Mouse (Mus musculus): ENCODE results near the gene Tmprss9.
A peak's percentile ranks its signal among the peaks of the same experiment; 100 is the strongest.
"Not testable (repeated sequence)": the region's sequence is repeated elsewhere in the genome, so short reads cannot be mapped to it uniquely, and the experiment has no call there.

Tmprss9 gene

DNA sequence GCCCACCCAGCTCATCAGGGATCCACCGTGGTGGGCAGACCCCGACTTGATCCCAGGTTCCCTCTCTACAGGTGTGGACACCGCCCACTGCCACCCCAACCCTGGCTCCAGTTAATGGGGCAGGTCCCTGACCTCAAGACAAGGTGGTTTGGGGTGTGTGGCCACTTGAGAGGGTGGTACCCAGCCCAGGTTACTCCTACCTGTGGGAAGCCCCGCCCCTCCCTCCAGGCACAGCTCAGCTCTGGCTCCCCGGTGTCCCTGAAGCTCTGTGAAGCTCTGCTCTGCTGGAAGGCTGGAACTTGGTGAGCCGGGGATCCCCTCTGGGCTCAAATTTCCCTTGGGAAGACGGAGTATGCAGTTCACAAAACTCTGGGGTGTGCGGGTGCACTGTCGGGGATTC lies at the start of gene Tmprss9:
TSS of gene Tmprss9 (plus strand) at position 268 of the 400 bp plus-strand sequence.
- no peak for DNase-seq (ENCODE audit: low spot score)

DNA sequence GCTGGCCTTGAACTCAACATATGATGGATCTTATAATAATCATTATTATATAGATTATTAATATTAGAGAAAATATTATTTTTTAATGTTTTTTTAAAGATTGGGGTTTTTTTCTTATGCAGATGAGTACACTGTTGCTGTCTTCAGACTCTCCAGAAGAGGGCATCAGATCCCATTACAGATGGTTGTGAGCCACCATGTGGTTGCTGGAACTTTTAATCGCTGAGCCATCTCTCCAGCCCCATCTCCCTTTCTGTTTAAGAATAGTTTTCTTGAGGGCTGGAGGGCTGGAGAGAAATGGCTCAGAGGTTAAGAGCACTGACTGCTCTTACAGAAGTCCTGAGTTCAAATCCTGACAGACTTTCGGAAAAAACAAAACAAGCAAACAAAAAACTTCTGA lies 49.7 kb upstream of the Tmprss9 start:
- no peak for DNase-seq (ENCODE audit: low spot score)

DNA sequence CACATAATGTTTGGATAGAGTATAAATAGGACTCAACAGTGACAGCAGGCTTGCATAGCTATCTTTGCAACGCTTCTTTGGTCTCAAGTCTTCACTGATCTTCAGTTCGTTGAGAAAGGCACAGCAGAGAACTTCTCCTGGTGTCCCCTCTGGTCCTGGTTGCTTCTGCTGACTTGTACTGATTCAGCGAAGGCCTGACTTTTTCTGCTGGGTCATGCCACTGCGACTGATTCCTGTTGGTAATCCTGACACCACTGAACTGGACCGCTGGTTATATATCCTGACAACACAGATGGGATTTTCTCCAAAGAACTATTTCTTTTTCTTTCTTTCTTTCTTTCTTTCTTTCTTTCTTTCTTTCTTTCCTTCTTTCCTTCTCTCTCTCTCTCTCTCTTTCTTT lies 49.1 kb upstream of the Tmprss9 start:
- no peak for DNase-seq (ENCODE audit: low spot score)

DNA sequence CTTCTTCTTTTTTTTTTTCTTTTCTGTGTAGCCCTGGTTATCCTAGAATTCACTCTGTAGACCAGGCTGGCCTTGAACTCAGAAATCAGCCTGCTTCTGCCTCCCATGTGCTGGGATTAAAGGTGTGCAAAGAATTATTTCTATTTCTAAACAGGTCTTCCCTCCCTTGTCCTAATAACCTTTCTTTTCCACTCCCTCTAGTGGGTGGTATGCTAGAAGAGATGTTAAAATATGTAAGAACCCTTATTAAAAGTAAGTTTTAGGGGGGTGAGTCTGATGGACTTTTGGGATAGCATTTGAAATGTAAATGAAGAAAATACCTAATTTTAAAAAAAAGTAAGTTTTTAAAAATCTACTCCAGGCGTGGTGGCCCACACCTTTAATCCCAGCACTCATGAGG lies 48.3 kb upstream of the Tmprss9 start:
- DNase-seq (ENCODE audit: low spot score), result no peak

DNA sequence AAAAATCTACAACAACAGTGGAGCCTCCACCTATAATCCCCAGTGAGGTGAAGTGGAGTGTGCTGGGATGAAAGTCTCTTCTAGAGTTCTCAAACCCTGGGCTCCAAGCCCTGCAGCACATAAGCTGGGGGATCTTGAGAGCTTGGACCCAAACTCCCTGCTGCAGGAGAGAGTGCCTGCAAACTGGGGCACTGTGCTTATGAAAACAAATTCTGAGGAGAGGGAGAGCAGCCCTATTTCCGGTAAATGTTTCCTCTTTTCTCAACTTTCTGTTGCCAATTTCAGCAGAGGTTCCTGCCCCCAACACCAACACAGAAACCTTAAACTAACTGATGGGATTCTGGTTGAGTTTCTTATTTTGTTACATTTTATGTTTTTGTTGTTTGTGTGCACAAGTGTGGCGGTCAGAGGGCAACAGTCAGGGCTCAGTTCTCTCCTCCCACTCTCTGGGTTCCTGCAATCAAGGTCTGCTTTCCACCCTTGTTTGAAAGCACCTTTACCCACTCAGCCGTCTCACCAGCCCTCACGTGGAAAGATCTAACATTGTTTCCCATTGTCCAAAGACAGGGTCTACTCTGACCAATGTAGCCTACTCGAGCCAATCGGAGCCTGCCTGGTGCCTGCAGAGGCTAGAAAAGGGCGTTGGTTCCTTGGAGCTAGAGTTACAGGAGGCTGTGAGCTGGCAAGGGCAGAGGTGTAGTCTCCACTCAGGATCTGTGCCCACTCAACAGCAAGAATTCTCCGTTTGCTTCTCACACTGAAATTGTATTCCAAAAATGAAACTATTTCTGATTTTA lies 47.6 kb upstream of the Tmprss9 start:
- DNase-seq (ENCODE audit: low spot score), result no peak

DNA sequence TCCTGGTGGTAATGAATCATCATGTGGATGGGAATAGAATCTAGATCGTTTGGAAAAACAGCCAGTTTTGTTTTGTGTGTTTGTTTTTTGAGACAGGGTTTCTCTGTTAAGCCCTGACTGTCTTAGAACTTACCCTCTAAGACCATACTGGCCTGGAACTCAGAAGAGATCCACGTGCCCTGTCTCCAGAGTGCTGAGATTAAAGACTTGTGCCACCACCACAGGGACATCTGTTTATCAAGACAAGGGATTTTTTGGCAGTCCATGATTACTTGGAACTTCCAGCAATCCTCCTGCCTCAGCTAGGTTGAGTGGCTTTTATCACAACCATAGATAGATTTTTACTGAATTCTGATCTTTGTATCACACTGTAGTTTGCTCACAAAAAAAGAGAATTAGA lies 46.8 kb upstream of the Tmprss9 start:
- DNase-seq (ENCODE audit: low spot score), result no peak

DNA sequence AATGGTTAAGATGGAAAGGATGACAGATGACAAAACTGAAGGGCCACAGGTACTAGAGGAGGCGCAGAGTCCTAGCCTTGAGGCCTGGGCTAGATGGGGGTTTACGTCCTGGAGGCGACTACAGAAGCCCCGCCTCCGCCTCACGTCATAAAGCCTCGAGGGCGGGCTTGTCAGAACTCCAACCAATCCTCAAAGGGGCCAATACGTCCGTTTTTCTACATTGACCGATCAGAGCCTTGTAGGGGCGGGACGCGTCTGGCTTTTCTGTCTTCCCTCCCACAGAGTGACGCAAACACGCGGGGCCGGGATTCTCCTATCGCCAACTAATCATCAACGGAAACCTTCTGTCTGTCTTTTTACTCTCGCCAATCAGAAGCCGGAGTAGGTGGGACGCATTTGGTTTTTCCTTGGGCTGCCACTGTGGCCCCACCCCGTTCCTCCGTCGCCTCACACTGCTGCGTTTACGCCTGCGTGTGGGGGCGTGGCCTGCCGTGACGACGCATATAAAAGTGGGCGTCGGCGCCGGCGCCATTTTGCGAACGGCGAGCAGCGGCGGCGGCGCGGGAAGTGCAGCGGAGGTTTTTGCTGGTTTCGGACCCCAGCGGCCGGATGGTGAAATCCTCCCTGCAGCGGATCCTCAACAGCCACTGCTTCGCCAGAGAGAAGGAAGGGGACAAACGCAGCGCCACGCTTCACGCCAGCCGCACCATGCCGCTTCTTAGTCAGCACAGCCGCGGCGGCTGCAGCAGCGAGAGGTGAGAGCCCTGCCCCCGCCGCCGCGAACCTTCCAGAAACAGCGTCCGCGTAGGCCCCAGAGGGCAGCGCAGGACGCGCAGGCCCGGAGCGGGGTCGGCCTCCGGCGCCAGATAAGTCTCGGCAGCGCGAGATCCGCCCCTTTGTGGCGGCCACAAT lies 45.2 kb upstream of the Tmprss9 start, which contains the start of gene Oaz1:
TSS of gene Oaz1 (plus strand) at position 506 of the 912 bp plus-strand sequence.
- DNase-seq (ENCODE audit: low spot score), result peak; percentile 99

DNA sequence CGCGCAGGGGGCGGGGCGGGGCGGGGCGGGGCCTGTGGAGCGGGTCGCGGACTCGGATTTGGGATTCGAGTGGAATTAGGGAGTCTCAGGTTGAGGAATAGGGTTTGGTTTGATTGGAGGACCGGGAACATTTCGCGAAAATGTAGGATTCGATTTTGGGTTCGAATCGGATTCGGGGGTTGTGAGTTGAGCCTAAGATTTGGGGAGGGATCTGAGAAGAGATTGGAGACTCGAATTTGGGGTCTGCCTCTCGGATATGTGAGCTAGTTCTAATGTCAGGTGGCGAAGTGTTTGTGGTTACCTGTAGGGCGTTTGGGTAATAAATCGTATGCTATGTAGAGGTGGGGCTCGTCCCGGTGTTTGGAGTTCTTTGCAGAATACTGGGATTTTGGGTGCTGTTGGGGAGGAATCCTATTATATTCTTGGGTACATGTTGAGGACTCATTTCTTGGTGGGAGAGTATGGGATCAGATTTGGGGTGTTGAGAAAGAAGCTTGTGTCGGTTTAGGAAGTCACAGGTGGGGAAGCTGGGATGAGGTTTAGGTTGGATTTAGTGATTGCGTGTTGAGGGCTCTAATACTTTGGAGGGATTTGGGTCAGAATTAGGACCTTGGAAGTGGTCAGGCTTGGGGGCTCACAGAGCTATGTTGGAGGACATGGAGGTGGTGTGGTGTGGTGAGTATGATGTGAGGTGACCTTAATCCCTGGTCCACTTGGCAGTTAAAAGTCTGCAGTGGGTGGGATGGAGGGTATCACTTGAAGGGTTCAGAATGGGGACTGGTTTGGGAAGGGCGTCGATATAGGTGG lies 44.4 kb upstream of the Tmprss9 start:
- DNase-seq (ENCODE audit: low spot score), result no peak

DNA sequence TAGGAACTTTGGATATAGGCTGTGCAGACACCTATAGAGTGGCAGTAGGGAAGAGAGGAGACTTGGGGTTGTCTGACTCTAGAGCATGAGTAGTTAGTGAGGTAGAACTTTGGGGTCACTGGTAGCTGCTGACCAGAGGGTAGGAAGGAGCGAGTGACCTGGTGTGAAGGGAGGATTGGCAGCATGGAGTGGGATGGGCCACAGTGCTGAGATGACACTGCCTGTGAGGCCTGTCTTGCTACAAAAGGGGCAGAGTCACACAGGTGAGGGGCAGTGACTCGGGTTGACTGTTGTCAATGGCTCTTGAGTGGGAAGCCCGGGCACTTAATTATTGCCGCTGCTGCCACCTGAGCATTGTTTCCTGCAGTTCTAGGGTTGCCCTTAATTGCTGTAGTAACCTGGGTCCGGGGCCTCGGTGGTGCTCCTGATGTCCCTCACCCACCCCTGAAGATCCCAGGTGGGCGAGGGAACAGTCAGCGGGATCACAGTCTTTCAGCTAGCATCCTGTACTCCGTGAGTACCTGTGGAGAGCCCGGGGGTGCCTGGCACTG lies 43.7 kb upstream of the Tmprss9 start:
- DNase-seq (ENCODE audit: low spot score), result no peak

DNA sequence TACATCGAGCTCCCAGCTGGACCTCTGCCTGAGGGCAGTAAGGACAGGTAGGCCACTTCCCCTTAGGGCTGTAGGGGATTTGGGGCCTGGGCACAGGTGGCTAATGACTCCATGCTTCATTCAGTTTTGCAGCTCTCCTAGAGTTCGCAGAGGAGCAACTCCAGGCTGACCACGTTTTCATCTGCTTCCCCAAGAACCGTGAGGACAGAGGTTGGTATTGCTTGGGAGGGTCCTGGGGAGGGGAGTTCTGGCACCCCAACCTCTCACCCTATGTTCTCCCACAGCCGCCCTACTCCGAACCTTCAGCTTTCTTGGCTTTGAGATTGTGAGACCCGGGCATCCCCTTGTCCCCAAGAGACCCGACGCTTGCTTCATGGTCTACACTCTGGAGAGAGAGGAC lies 43.1 kb upstream of the Tmprss9 start:
- not testable (repeated sequence) for DNase-seq (ENCODE audit: low spot score)

DNA sequence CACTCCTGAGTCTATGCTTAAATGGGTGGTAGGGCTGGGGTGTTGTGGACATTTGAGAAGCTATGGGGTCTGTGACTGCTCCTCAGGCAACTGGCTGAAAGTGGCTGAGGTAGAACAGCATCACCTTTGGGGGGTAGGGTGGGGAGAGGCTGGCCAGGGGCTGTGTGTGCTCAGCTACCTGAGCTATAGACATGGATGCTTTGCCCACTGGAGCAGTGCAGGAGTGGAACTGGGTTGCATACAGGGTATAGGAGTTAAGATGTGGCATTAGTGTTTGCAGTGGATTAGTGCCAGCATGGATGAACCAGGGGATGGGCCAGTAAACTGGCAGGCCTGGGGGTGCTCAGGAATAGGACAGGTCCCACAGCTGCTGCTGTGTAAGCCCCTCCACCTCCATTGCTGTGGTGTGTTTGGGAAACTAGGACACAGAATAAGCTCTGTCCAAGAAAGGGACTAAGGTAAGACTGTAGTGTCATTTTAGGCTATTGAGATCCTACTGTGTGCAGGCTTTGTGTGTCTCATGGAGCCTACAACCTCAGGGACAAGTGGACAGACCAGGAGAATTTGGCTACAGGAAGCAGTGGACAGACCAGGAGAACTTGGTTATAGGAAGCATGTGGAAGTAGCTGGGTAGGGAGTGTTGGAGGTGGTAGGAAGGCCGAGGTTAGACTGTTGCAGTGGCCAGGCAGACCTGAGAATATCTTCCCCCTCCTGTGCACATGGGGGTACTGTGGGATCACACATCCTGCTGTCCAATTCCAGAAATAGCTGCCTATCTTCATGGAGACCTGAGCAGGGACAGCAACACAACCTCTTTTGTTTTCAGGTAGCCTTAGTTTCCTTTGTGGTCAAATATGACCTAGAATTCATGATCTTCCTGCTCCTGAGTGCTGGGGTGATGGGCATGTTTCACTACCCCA lies 42.0 kb upstream of the Tmprss9 start:
- no peak for DNase-seq (ENCODE audit: low spot score)

DNA sequence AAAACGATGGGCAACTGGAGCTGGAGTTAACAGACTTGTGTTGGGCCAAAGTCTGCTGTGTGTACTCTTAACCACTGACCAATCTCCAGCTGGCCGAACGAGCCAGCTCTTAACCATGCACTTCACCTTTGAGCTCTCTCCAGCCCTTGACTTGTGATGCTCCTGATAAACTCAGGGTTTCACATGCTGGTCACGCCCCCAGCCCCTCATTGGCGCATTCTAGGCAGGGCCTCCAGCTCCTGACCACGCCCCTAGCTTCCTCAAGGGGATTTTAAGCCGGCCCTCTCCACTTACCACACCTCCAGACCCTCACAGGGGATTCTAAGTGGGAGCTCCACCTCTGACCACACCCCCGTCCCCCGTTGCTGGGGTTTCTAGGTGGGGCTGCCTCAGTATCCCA lies 40.5 kb upstream of the Tmprss9 start:
- peak; percentile 31 for DNase-seq (ENCODE audit: low spot score)

DNA sequence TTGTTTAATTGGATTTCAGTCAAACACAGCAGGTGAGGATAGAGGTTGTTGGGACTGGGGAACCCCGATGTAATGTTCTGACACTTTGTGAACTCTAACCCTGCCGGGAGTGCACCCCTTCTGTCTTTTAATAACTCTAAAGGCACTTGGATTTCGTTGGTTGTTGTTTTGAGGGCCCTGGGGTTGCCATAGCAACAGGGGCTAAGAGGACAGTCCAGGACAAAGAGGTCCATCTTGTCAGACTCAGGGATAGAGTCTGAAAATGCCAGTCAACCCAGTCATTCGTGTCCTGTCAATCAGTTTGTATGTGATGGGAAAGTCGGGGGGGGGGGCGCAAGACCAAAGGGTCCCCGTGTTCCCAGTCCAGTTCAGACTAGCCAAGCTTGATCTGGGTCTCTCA lies 38.8 kb upstream of the Tmprss9 start:
- DNase-seq (ENCODE audit: low spot score), result no peak

DNA sequence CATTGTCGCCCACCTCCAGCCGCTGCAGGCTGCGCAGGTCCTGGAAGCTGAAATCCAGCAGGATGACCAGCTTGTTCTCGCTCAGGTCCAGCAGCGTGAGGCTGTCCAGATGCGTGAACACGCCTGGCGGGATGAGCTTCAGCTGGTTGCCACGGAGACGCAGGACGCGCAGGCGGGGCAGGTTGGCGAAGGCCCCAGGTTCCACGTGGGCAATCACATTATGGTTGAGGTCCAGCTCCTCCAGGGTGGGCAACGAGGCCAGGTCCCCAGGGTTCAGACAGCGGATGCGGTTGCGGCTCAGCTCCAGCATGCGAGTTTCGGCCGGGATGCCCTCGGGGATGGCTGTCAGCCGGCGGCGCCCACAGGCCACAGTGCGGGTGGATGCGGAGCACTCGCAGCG lies 36.0 kb upstream of the Tmprss9 start:
- no peak for DNase-seq (ENCODE audit: low spot score)

DNA sequence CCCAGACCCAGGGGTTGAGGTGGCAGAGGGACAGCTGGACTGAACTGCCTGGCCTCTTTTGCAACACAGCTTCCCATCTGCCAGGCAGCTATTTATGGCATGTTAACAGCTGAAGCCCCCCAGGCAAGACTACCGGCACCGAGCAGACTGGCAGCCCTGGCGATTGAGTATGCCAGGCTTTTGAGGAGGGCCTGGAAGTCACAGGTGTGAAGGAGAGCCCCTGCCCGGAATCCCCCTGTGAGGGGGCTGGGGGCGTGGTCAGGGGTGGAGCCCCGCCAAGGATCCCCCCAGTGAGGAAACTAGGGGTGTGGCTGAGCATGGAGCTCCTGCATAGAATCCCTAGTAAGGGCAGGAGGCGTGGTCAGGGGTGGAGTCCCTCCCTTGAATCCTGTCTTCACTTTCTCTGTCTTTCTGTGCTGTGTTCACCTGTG lies 34.7 kb upstream of the Tmprss9 start:
- DNase-seq (ENCODE audit: low spot score), result no peak

DNA sequence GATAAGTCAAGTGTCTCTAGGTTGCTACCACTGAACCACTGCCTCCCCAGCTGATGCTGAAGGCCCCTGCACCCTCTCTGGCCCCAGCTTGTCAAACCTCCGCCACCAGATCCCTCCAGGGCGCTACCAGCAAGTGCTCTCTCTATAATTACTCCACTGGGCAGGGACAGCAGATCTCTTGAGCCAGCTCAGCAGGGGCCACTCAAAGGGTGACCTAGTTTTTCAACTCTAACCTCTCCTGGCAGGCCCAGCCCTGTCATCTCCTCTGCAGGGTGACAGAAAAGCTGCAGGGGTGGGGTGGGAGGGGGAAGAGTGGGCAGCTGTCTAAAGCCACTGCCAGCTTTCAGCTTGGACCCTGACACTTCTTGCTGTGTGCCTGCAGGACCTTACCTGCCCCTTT lies 33.8 kb upstream of the Tmprss9 start:
- DNase-seq (ENCODE audit: low spot score), result no peak

DNA sequence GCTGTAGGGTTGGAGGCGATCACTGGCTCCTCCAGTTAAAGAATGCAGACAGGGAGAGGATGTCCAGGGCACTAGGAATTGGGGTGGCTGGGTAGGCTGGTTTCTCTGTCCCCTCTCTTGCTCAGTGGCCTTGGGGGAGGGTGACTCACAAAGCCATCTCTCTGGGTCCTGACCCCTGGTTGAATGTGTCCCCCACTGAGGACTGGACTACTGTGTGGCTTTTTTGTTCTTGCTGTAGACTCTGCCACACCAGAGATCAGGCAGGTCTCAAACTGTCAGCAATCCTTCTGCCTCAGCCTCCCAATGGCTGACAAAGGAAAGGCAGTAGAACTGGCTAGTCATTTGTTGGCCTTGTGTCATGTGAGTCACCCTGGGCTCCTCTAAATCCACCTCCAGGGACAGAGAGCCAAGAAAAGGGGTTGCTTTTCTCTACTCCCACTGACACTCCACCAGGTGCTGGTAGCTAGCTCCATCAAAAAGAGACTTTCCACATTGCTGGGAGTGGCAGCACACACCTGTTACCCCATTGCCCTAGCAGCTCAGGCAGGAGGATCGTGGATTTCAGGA lies 33.2 kb upstream of the Tmprss9 start:
- no peak for DNase-seq (ENCODE audit: low spot score)

DNA sequence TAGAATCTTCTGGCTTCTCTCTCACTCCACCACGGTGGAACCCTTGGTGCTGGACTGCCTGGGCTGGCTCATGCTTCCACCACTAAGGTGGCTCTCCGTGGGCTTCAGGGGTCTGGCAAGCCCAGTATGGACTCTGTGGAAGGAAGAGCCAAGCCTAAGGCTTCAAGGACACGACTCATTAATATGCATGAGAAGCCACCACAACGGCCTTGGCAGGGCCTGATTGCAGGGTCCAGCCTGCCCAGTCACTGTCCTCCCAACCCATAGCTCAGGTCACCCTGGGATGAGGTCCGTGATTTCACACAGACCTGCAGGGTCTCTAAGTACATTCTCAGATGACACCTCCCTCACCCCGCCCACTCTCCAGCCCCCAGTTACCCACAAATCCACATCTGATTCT lies 31.8 kb upstream of the Tmprss9 start:
- no peak for DNase-seq (ENCODE audit: low spot score)

DNA sequence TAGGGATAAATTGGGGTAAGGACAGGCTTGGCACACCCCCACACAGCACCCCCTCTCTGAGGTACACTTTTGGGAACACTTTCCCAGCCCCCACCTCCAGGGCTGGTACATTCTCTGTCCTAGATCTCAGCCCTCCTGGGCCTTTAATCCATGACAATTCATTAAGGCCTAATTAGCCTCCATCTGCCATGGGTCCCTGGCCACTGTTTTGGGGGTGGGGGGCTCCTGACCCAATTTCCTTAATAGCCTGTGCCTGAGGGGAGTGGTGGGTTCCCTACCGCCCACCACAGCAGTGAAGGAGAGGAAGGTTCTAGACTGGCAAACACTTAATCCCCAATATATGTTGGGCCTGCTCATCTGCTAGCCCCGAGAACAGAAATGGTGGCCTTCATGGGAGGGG lies 30.0 kb upstream of the Tmprss9 start:
- DNase-seq (ENCODE audit: low spot score), result no peak

DNA sequence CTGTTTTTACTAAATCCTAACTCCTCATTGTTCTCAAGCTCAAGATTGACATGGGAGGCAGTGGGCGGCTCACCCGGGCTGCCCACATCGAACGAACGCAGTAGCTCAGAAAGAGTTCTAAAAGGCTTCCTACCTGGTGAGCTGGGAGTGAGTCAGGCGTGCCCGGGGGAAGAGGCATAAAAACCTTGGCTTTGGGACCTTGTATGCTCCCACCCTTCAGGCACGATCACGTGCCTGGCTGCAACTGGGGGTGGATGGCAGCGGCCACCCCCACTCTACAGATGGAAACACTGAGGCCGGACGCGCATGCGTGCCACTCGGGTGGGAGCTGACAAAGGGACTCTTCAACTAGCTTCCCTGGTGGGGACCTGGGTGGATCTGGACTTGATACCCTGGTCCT lies 29.3 kb upstream of the Tmprss9 start:
- no peak for DNase-seq (ENCODE audit: low spot score)

All from MN1 (cell line).